Mouse (Mus musculus): ENCODE measurements around the gene Bmpr2. TPM values are rescaled to one million over a fixed set of nuclear protein-coding genes. Genes with fewer than 3 reads are reported as not detected.
A peak's percentile ranks its signal among the peaks of the same experiment; 100 is the strongest.

Bmpr2 gene
- polyA plus RNA-seq, 1 experiment from 2014 or later, result 10.2 TPM

- peaks cover 35% of the 10 kb centered on the region for H3K4me1 ChIP-seq (replicated peaks)
- H3K4me3 ChIP-seq, result no peak overlapping the region
- ATAC-seq (ENCODE audit: low FRiP score, low read depth), result no peak
- H3K36me3 ChIP-seq, result no peaks in the 10 kb centered on the region
- no peak overlapping the region for H3K9ac ChIP-seq
- no peak overlapping the region for H3K27ac ChIP-seq (replicated peaks)
- no peaks in the 10 kb centered on the region for H3K27me3 ChIP-seq
- no peaks in the 10 kb centered on the region for H3K9me3 ChIP-seq
- no peak overlapping the region for H3K4me2 ChIP-seq
These were observed 154.9 kb downstream of the Bmpr2 start for GRCm38 (mm10) chr1:59918075-59918474.

- Histone ChIP-seq H3K36me3 (no peaks in the 10 kb centered on the region), H3K27me3 (no peaks in the 10 kb centered on the region), H3K9me3 (no peaks in the 10 kb centered on the region), H3K4me2 (no peak overlapping the region), H3K4me3 (no peak overlapping the region), H3K4me1 (replicated peaks) (0 out of 2 replicates have a peak, but pooled peaks cover 5% of the 10 kb centered on the region), H3K27ac (replicated peaks) (no peak overlapping the region), H3K9ac (no peak overlapping the region)
- 67% methylated on average over 1 of the region's 1 CpGs for WGBS
- ATAC-seq (ENCODE audit: low FRiP score, low read depth), result no peak
These were observed 160.0 kb downstream of the Bmpr2 start for GRCm38 (mm10) chr1:59923201-59923600.

- no peaks in the 10 kb centered on the region for H3K36me3 ChIP-seq
- H3K27ac ChIP-seq (replicated peaks), result no peak overlapping the region
- H3K9me3 ChIP-seq, result no peaks in the 10 kb centered on the region
- H3K4me3 ChIP-seq, result no peak overlapping the region
- 82% methylated on average over 1 of the region's 1 CpGs for WGBS
- 0 out of 2 replicates have a peak, but pooled peaks cover 5% of the 10 kb centered on the region for H3K4me1 ChIP-seq (replicated peaks)
- H3K4me2 ChIP-seq, result no peak overlapping the region
- ATAC-seq (ENCODE audit: low FRiP score, low read depth), result no peak
- H3K27me3 ChIP-seq, result no peaks in the 10 kb centered on the region
- H3K9ac ChIP-seq, result no peak overlapping the region
These were observed 160.5 kb downstream of the Bmpr2 start for GRCm38 (mm10) chr1:59923673-59924072.

GRCm38 (mm10) chr1:59924411-59924810 lies 161.2 kb downstream of the Bmpr2 start:
- Histone ChIP-seq H3K36me3 (no peaks in the 10 kb centered on the region), H3K27me3 (no peaks in the 10 kb centered on the region), H3K27ac (replicated peaks) (no peak overlapping the region), H3K4me3 (no peak overlapping the region), H3K9me3 (no peaks in the 10 kb centered on the region), H3K9ac (no peak overlapping the region), H3K4me1 (replicated peaks) (0 out of 2 replicates have a peak, but pooled peaks cover 5% of the 10 kb centered on the region), H3K4me2 (no peak overlapping the region)
- WGBS, result 88% methylated on average over 2 of the region's 2 CpGs
- no peak for ATAC-seq (ENCODE audit: low FRiP score, low read depth)

- no peaks in the 10 kb centered on the region for H3K9me3 ChIP-seq
- no peak overlapping the region for H3K9ac ChIP-seq
- ATAC-seq (ENCODE audit: low FRiP score, low read depth), result peak; percentile 55; the same call in 1 of the 2 replicates
- 93% methylated on average over 3 of the region's 3 CpGs for WGBS
- H3K4me3 ChIP-seq, result no peak overlapping the region
- H3K4me2 ChIP-seq, result no peak overlapping the region
- 0 out of 2 replicates have a peak, but pooled peaks cover 5% of the 10 kb centered on the region for H3K4me1 ChIP-seq (replicated peaks)
- no peaks in the 10 kb centered on the region for H3K36me3 ChIP-seq
- no peaks in the 10 kb centered on the region for H3K27me3 ChIP-seq
- no peak overlapping the region for H3K27ac ChIP-seq (replicated peaks)
These were observed 162.9 kb downstream of the Bmpr2 start for GRCm38 (mm10) chr1:59926021-59926672.

GRCm38 (mm10) chr1:59927131-59927680 lies 164.0 kb downstream of the Bmpr2 start:
- Histone ChIP-seq H3K4me2 (no peak overlapping the region), H3K27ac (replicated peaks) (no peak overlapping the region), H3K36me3 (no peaks in the 10 kb centered on the region), H3K9ac (no peak overlapping the region), H3K4me3 (no peak overlapping the region), H3K9me3 (no peaks in the 10 kb centered on the region), H3K4me1 (replicated peaks) (0 out of 2 replicates have a peak, but pooled peaks cover 5% of the 10 kb centered on the region), H3K27me3 (no peaks in the 10 kb centered on the region)
- WGBS, result 90% methylated on average over 2 of the region's 2 CpGs
- ATAC-seq (ENCODE audit: low FRiP score, low read depth), result no peak

Other genes starting within 250 kb of the Bmpr2 start
- 8.1 and 9.4 TPM in 2 replicates for gene Gm973, start 247.1 kb upstream of the Bmpr2 start, polyA plus RNA-seq (2015; fragmentation: Nextera tagmentation; extraction: Ambion mirVana)
- 312 TPM in 2 replicates for gene Sumo1, start 92.6 kb upstream of the Bmpr2 start, polyA plus RNA-seq (2015; fragmentation: Nextera tagmentation; extraction: Ambion mirVana)
- gene Nop58, start 78.4 kb upstream of the Bmpr2 start, polyA plus RNA-seq (2015; fragmentation: Nextera tagmentation; extraction: Ambion mirVana), result 141 and 145 TPM in 2 replicates
- gene Fam117b, start 149.6 kb downstream of the Bmpr2 start, polyA plus RNA-seq (2015; fragmentation: Nextera tagmentation; extraction: Ambion mirVana), result 37.2 and 38.3 TPM in 2 replicates